Mouse (Mus musculus): ENCODE measurements around the gene Mcm10. TPM values are rescaled to one million over a fixed set of nuclear protein-coding genes. Genes with fewer than 3 reads are reported as not detected.
A peak's percentile ranks its signal among the peaks of the same experiment; 100 is the strongest.

Mcm10 gene
- polyA plus RNA-seq (2015; fragmentation: Nextera tagmentation; extraction: Ambion mirVana), result 34.2 and 36.8 TPM in 2 replicates

DNA sequence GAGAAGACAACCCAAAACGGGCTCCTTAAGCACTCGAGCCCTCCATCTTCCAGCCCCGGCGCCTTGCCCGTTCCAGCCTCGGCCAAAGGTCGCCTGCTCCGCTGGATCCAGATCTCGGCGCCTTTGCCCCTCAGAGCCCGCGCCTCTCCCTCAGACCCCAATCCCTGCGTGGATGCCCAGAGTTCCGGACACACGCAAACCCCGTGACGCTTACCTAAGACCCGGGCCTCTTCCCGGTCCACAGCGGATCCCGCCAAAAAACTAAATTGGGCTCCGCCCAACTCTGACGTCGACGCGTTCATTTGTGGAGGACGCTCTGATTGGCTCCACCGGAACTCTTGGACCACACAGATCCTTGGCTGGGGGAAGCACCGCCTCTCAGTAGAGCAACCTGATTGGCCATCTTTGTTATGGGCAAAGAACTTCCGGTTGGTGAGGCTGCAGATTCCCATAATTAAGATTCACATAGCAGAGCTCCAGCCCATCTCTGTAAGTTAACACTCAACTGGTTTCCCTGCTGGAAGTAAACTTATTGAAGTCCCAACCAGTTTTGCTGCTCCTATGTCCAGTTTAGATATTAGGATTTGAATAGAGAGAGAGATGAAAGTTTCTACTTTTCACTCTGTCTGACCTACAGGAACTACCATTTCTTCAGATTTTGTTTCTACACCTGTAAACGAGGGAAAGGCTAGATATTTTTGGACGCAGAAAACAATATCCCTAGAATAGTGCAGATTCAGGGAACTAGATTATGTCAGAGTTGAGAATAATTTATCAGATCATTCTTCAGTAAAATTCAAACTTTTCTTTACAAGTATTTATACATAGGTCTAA lies at the start of gene Mcm10:
Gene Mcm10, minus strand, starts transcription at position 301 of the 834 bp plus-strand sequence.
- Histone ChIP-seq H3K4me3 (replicated peaks) (peak within 1 kb of the TSS; percentile 74), H3K4me1 (replicated peaks) (peaks cover 6% of the 10 kb centered on the region; the same call in 1 of the 2 replicates), H3K27me3 (replicated peaks) (no peaks in the 10 kb centered on the region), H3K36me3 (no peaks in the 10 kb centered on the region), H3K4me2 (replicated peaks) (peak within 1 kb of the TSS; percentile 55), H3K9me3 (no peaks in the 10 kb centered on the region), H3K27ac (0 out of 2 replicates have a peak within 1 kb of the TSS, but pooled peaks have one; percentile 59), H3K9ac (peak within 1 kb of the TSS; percentile 65)
- 3% methylated on average over 32 of the region's 32 CpGs for WGBS
- ATAC-seq, result peak; percentile 99

DNA sequence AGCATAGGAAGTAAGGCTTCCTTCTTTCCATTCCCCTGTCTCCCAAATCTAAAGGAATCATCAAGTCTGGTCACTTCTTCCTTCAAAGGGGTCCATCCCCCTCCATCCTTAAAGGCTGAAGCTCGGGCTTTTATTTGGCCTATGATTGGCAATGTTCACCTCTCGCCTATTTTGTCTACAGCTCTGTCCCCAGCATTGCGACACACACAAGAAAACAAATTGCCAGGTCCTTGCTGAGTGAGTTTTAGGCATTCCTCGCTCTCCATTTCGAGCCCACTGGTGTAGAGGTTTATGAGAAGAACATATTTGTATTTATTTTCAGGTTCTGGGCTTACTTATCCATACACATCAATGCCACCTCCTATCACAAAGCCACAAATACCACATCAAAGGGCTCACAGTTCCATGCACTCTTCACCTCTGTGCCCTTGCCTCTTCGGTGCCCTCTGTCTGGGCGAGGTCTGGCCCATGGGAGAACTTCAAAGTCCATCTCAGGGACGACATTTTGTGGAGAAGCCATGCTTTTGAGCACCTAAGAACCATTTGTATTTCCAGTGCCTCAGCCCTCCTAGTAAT lies 48.6 kb upstream of the Mcm10 start:
- Histone ChIP-seq H3K4me2 (replicated peaks) (no peak overlapping the region), H3K9me3 (no peaks in the 10 kb centered on the region), H3K27ac (no peak overlapping the region), H3K36me3 (no peaks in the 10 kb centered on the region), H3K4me3 (replicated peaks) (no peak overlapping the region), H3K4me1 (replicated peaks) (0 out of 2 replicates have a peak, but pooled peaks cover 3% of the 10 kb centered on the region), H3K9ac (no peak overlapping the region), H3K27me3 (replicated peaks) (no peaks in the 10 kb centered on the region)
- WGBS, result 79% methylated on average over 8 of the region's 8 CpGs
- ATAC-seq, result no peak

DNA sequence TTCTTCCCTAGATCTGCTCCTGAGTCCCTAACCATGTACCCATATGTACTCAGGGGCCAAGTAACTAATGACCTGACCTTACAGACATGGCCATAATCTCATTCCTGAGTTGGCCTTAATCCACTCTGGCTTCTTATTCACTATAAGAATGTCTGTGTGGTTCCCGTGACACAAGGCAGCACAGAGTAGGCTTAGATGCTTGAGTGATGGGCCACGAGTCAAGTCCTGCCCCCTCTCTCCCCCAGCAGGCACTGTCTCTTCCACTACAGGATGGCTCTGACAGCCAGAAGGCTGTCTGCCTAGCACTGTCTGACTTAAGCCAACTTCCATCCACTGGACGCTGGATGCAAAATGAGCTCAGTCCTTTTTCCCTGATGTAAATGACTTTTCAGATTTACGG lies 47.4 kb upstream of the Mcm10 start:
- 80% methylated on average over 4 of the region's 4 CpGs for WGBS
- Histone ChIP-seq H3K9me3 (no peaks in the 10 kb centered on the region), H3K27ac (no peak overlapping the region), H3K4me2 (replicated peaks) (no peak overlapping the region), H3K4me3 (replicated peaks) (no peak overlapping the region), H3K36me3 (no peaks in the 10 kb centered on the region), H3K9ac (no peak overlapping the region), H3K27me3 (replicated peaks) (no peaks in the 10 kb centered on the region), H3K4me1 (replicated peaks) (0 out of 2 replicates have a peak, but pooled peaks cover 3% of the 10 kb centered on the region)
- no peak for ATAC-seq

DNA sequence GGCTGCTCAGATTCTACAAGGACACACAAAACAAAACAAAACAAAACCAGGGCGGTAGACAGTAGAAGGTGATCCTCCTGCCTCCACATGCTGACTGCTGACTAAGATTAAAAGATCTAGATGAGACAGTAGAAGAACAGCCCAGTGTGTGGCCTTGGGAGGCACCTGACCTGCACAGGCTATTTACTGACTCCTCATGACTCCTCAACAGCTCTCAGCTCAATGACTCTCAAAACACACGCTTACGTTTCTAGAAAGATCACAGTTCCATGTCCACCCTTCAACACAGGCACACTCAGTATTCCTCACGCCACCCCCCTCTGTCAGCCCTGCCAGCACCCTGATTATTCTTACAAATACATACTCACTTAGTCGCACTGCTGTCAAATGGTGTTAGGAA lies 45.8 kb upstream of the Mcm10 start:
- Histone ChIP-seq H3K9ac (no peak overlapping the region), H3K36me3 (no peaks in the 10 kb centered on the region), H3K27ac (no peak overlapping the region), H3K27me3 (replicated peaks) (no peaks in the 10 kb centered on the region), H3K4me2 (replicated peaks) (no peak overlapping the region), H3K4me1 (replicated peaks) (0 out of 2 replicates have a peak, but pooled peaks cover 1% of the 10 kb centered on the region), H3K9me3 (no peaks in the 10 kb centered on the region), H3K4me3 (replicated peaks) (no peak overlapping the region)
- WGBS, result 80% methylated on average over 5 of the region's 5 CpGs
- no peak for ATAC-seq

GRCm38 (mm10) chr2:5050562-5050961 lies 38.0 kb upstream of the Mcm10 start:
- Histone ChIP-seq H3K9me3 (no peaks in the 10 kb centered on the region), H3K4me1 (replicated peaks) (no peaks in the 10 kb centered on the region), H3K27me3 (replicated peaks) (no peaks in the 10 kb centered on the region), H3K36me3 (0 out of 2 replicates have a peak, but pooled peaks cover 4% of the 10 kb centered on the region), H3K4me3 (replicated peaks) (no peak overlapping the region), H3K27ac (no peak overlapping the region), H3K9ac (no peak overlapping the region), H3K4me2 (replicated peaks) (no peak overlapping the region)
- no peak for ATAC-seq
- WGBS, result 88% methylated on average over 2 of the region's 2 CpGs

- Histone ChIP-seq H3K4me2 (replicated peaks) (no peak overlapping the region), H3K4me3 (replicated peaks) (no peak overlapping the region), H3K27ac (no peak overlapping the region), H3K9me3 (no peaks in the 10 kb centered on the region), H3K36me3 (no peaks in the 10 kb centered on the region), H3K27me3 (replicated peaks) (no peaks in the 10 kb centered on the region), H3K4me1 (replicated peaks) (no peaks in the 10 kb centered on the region), H3K9ac (no peak overlapping the region)
- WGBS, result 84% methylated on average over 2 of the region's 2 CpGs
- ATAC-seq, result no peak
Observed at GRCm38 (mm10) chr2:5047016-5047415, 34.4 kb upstream of the Mcm10 start.

DNA sequence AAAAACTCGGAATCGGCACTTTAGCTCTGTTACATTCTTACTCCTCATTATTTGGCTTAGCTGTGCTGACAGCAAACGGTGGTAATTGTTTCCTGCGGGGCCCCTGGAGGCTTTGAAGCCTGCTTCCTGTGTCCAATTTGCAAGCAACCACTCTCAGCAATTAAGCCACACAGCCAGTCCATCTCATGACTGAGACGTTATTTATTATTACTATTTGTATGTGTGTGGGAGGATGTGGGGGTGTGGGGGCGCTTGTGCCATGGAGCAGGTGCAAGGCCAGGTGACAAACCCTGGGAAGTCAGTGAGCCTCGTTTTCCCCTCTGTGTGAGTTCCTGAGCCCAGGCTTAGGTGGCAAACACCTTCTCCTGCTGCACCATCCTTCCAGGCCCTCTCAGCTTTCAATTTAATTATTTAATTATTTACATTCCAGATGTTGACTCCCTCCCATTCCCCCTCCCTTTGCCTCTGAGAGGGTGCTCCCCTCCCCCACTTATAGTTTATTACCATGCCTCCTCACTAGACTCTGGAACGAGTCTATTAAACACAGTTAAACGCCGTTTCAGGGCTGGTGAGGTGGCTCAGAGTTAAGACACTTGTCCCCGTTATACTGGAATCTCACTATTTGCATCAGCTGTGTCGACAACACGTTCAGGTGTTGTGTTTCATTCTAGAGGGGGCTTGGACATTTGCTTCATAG lies 32.8 kb upstream of the Mcm10 start:
- no peaks in the 10 kb centered on the region for H3K27me3 ChIP-seq (replicated peaks)
- no peaks in the 10 kb centered on the region for H3K4me1 ChIP-seq (replicated peaks)
- no peak for ATAC-seq
- H3K27ac ChIP-seq, result no peak overlapping the region
- H3K4me2 ChIP-seq (replicated peaks), result no peak overlapping the region
- no peaks in the 10 kb centered on the region for H3K9me3 ChIP-seq
- WGBS, result 28% methylated on average over 13 of the region's 13 CpGs
- no peaks in the 10 kb centered on the region for H3K36me3 ChIP-seq
- H3K4me3 ChIP-seq (replicated peaks), result no peak overlapping the region
- no peak overlapping the region for H3K9ac ChIP-seq

GRCm38 (mm10) chr2:5044321-5044720 lies 31.7 kb upstream of the Mcm10 start:
- Histone ChIP-seq H3K27me3 (replicated peaks) (no peaks in the 10 kb centered on the region), H3K9ac (no peak overlapping the region), H3K4me2 (replicated peaks) (no peak overlapping the region), H3K4me1 (replicated peaks) (no peaks in the 10 kb centered on the region), H3K36me3 (no peaks in the 10 kb centered on the region), H3K9me3 (no peaks in the 10 kb centered on the region), H3K27ac (no peak overlapping the region), H3K4me3 (replicated peaks) (no peak overlapping the region)
- 56% methylated on average over 3 of the region's 3 CpGs for WGBS
- ATAC-seq, result no peak

GRCm38 (mm10) chr2:5043476-5043761 lies 30.8 kb upstream of the Mcm10 start:
- Histone ChIP-seq H3K4me2 (replicated peaks) (no peak overlapping the region), H3K27me3 (replicated peaks) (no peaks in the 10 kb centered on the region), H3K9ac (no peak overlapping the region), H3K36me3 (no peaks in the 10 kb centered on the region), H3K9me3 (no peaks in the 10 kb centered on the region), H3K27ac (no peak overlapping the region), H3K4me3 (replicated peaks) (no peak overlapping the region), H3K4me1 (replicated peaks) (no peaks in the 10 kb centered on the region)
- ATAC-seq, result no peak
- WGBS, result 63% methylated on average over 2 of the region's 2 CpGs

DNA sequence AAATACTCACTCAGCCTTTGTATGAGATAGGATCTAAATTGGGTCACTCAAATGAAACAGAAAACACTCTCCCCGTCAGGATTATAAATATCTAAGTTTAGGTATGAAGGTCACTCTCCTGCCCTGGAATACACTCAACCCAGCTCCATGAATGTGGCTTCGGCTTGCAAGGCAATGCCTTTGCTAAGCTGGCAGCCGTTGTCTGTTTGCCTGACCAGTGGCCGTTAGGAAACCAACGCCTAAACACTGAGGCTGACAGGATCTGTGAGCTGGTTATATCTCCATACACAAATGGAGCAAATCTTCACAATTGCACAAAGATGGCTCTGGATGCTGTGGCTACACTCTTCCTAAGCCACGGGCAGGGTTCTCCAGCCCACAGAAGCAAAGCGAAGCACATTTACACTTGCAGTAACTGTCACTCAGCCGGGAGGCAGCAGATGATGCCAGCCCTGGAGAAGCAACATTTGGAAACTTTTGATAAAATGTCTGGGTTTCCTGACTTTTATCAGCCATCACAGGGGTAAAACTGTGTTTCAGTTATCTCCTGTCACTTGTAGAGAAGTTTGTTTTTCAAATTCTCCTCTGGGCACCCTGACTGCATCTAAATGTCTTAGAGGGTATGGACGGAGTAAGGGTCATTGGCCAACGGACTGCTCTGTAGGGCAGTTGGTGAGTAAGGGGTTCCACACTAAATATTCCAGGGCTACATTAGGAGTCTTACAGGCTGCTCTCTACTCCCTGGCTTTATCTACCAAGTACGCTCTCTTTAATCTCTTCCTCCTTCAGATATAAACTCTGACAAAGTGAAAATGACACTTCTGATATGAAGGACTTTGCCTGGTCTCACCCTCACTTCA lies 30.3 kb upstream of the Mcm10 start:
- 67% methylated on average over 11 of the region's 11 CpGs for WGBS
- Histone ChIP-seq H3K27ac (no peak overlapping the region), H3K4me2 (replicated peaks) (no peak overlapping the region), H3K36me3 (no peaks in the 10 kb centered on the region), H3K4me1 (replicated peaks) (no peaks in the 10 kb centered on the region), H3K4me3 (replicated peaks) (no peak overlapping the region), H3K9me3 (no peaks in the 10 kb centered on the region), H3K27me3 (replicated peaks) (no peaks in the 10 kb centered on the region), H3K9ac (no peak overlapping the region)
- ATAC-seq, result no peak

DNA sequence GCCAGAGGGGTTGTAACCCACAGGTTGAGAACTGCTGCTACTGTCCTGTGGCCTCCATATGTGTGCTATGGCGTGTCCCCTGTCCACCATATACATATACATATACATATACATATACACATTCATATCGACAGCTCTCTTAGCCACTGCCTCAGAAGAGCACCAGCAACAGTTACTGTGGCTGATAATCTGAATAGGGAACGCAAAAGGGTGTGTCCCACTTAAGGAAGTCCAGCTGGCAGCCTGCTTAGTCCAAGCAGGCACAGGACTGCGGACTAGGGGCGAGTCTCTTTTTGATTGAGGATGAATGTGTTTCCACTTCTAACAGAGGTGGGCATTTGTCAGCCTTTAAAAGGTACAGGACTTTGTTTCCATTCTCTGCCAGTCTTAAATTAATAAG lies 29.3 kb upstream of the Mcm10 start:
- ATAC-seq, result no peak
- 80% methylated on average over 5 of the region's 5 CpGs for WGBS
- no peaks in the 10 kb centered on the region for H3K36me3 ChIP-seq

More for the DNA sequence above, 29.3 kb upstream of the Mcm10 start:
- Histone ChIP-seq H3K27me3 (replicated peaks) (no peaks in the 10 kb centered on the region), H3K4me3 (replicated peaks) (no peak overlapping the region), H3K4me1 (replicated peaks) (no peaks in the 10 kb centered on the region), H3K4me2 (replicated peaks) (no peak overlapping the region), H3K9me3 (no peaks in the 10 kb centered on the region), H3K9ac (no peak overlapping the region), H3K27ac (no peak overlapping the region)

Measured in intestine, embryonic 15.5 days (tissue).